Mouse (Mus musculus): Measurements from ENCODE around the gene Spns2.

DNA sequence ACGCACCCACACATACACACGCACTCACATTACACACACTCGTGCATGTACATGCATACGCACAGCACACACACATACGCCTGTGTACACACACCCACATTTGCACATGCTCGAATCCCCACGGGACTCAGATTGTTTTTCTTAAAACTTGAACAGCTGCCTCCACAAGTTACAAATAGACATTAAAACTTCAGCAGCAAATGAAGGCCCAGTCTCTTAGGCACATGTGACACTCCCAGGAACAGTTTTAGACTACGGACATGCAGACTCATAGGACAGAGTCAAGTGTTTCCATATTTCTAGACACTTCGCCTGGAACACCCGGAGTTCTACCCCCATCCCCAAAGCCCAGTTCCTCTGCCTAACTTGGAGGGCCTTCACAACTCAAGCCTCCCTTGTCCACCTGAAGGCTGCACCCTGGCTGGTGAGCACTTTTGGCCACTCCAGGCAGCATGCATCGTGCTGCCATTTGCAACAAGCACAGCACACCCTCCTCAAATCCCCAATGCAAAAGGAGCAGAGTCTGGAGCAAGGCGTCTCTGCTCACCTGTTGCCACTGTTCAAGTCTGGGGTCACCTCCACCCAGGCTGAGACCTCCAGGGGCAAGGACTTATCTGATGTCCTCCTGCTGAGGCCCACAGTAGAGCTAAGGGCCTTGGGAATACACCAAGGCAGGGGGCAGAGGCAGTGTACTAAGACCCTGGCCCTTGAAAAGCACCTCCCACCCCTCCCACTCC, 79.9 kb downstream of the Spns2 start:
- no peak for TF ChIP-seq CTCF (IDR thresholded peaks at IDR 0.05; ENCODE audit: low read depth)
- no peak for TF ChIP-seq EP300 (optimal IDR thresholded peaks at IDR 0.05)

Data from stomach, postnatal 0 days (tissue).